In genomic region chr12:116145246-116145645, GRCm38 (mm10) we compare ENCODE assay signal across 9 mouse cellular contexts.
DNase-seq lines count a peak whose midpoint lies in the region.
"Had no signal": no experiment of that assay in that cellular context is flagged by ENCODE, and none has a peak within 500 bp of the region (broad histone marks: within the 10 kb centered on the region; RNA-seq: fewer than 3 reads in every experiment).

No protein-coding gene starts in this region.

- peak; percentile 23 for DNase-seq in adrenal gland, postnatal 14 days
- DNase-seq in adrenal gland, postnatal 4 days (ENCODE audit: low spot score in 2 of 2), result no peak
- peak; percentile 64 to 69 for DNase-seq in B cell, adult 2 months
- DNase-seq in heart, postnatal 4 days, result peak; percentile 22
- DNase-seq in natural killer cell, adult 2 months (ENCODE audit: low spot score in 2 of 2), result peak; percentile 74 to 78
- no peak for DNase-seq in testis, postnatal 14 days (ENCODE audit: low spot score)
- DNase-seq in kidney, adult 18-20 months, result no peak
- DNase-seq in right cerebral cortex, postnatal 10 days (ENCODE audit: low spot score in 2 of 2), result no peak
- DNase-seq: cerebellum, postnatal 10 days had no signal

Comparison
In these comparisons a context has a peak if more than half of its experiments do, and no peak if none do; other contexts are left out.
1. DNase-seq: peak in adrenal gland, postnatal 14 days (single experiment), B cell, adult 2 months (2 of 2), heart, postnatal 4 days (single experiment) and natural killer cell, adult 2 months (2 of 2); none in adrenal gland, postnatal 4 days (0 of 2), testis, postnatal 14 days (single experiment), kidney, adult 18-20 months (single experiment) and right cerebral cortex, postnatal 10 days (0 of 2).